Mouse (Mus musculus) gastrocnemius, postnatal 10 days (tissue): ENCODE data around the gene Rab33b. TPM values are rescaled to one million over a fixed set of nuclear protein-coding genes. Genes with fewer than 3 reads are reported as not detected.

Experiments used
- DNase-seq: peaks from one replicate; pipeline ENCODE4 v3.0.0; 2021; ENCODE audit warnings: mixed read lengths
- total RNA-seq, 2 experiments: library from RNA; stranded (reverse); gene quantifications; 2 replicates each; pipeline ENCODE4 v1.2.3; 2021

Rab33b gene
- total RNA-seq, 2 experiments from 2014 or later, result 12.1 to 13.4 TPM

- peak; percentile 80 for DNase-seq
Observed at GRCm38 (mm10) chr3:51510903-51511302, 27.2 kb downstream of the Rab33b start.

- no peak for DNase-seq
Observed at GRCm38 (mm10) chr3:51511983-51512382, 28.3 kb downstream of the Rab33b start.

GRCm38 (mm10) chr3:51517467-51517866 lies 33.7 kb downstream of the Rab33b start:
- no peak for DNase-seq

- no peak for DNase-seq
Observed at GRCm38 (mm10) chr3:51517878-51518762, 34.4 kb downstream of the Rab33b start.

GRCm38 (mm10) chr3:51518763-51519121 lies 35.0 kb downstream of the Rab33b start:
- DNase-seq, result no peak

- no peak for DNase-seq
Observed at GRCm38 (mm10) chr3:51521262-51521661, 37.5 kb downstream of the Rab33b start.

- no peak for DNase-seq
Observed at GRCm38 (mm10) chr3:51525186-51525785, 41.6 kb downstream of the Rab33b start.

GRCm38 (mm10) chr3:51526891-51527290 lies 43.2 kb downstream of the Rab33b start:
- DNase-seq, result no peak

- DNase-seq, result peak; percentile 48
Observed at GRCm38 (mm10) chr3:51531473-51532281, 48.0 kb downstream of the Rab33b start.

GRCm38 (mm10) chr3:51532282-51532620 lies 48.5 kb downstream of the Rab33b start:
- DNase-seq, result no peak

- DNase-seq, result no peak
Observed at GRCm38 (mm10) chr3:51533573-51533972, 49.9 kb downstream of the Rab33b start.

- no peak for DNase-seq
Observed at GRCm38 (mm10) chr3:51534013-51534412, 50.3 kb downstream of the Rab33b start.

- peak; percentile 87 for DNase-seq
Observed at GRCm38 (mm10) chr3:51539567-51540408, 56.1 kb downstream of the Rab33b start.

GRCm38 (mm10) chr3:51540659-51541058 lies 56.9 kb downstream of the Rab33b start:
- DNase-seq, result no peak

- DNase-seq, result no peak
Observed at GRCm38 (mm10) chr3:51544442-51545128, 60.9 kb downstream of the Rab33b start.

Other genes starting within 250 kb of the Rab33b start
- 10 to 100 TPM; 50.9 to 58.2 TPM for gene Elf2, start 143.3 kb upstream of the Rab33b start, total RNA-seq
- under 1 TPM; 0.43 to 0.63 TPM for gene Mgarp, start 87.2 kb upstream of the Rab33b start, total RNA-seq
- gene Ndufc1, start 74.9 kb upstream of the Rab33b start, total RNA-seq, result 100 to 1,000 TPM; 828 to 975 TPM
- gene Naa15, start 68.8 kb upstream of the Rab33b start, total RNA-seq, result 10 to 100 TPM; 48.1 to 52.6 TPM
- 100 to 1,000 TPM; 102 to 121 TPM for gene Setd7, start 77.0 kb downstream of the Rab33b start, total RNA-seq
- 1 to 10 TPM in 1 of 2 experiments, under 1 TPM in 1; 0.99 to 1.4 TPM for gene Mgst2, start 176.4 kb downstream of the Rab33b start, total RNA-seq